Mouse (Mus musculus): Measurements from ENCODE around the gene Gm45785.
"Not testable (repeated sequence)": the region's sequence is repeated elsewhere in the genome, so short reads cannot be mapped to it uniquely, and the experiment has no call there.

The Gm45785 gene

GRCm38 (mm10) chr7:140855860-140856784, at the start of gene Gm45785:
Gene Gm45785 (minus strand): TSS chr7:140856331.
- peak; percentile 84 to 88 for DNase-seq (ENCODE audit: low spot score in 2 of 2)

DNA sequence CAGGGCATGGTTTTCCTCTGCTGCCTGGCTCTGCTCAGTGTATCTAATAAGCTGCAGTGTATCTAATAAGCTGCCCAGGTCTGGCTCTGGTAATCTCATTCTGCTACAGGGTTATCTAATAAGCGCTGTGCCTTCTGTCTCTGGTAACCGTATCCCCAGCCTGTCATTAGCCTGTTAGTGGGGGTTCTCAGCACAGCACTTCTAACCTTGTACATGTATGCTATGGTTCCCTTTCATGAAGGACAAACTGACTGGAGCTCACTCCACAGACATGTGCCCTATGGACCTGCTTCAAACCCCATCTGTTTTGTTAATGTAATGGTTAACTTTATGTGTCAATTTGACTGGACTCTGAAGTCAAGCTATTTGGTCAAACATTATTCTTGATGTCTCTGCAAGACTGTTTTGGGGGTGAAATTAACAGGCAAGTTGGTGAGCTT, 49.5 kb upstream of the Gm45785 start:
- no peak for DNase-seq (ENCODE audit: low spot score in 2 of 2)

DNA sequence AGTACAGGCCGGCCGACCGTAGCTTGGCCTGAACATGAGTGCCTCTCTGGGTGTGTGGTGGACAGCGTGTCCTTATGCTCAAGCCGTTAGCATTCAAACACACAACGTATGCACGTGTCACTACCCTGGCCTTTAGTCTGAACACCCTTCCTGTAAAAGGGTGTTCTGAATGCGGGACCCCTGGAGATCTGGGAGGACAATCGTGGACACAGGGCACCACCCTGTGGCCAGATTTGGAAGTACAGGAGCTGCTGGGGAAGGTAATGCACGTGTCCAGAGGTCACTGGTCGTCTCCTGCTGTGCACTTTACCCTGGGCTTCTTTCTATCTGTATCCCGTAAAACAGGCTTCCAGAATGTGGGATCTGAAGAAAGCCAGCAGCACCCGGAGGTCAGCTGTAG, 47.1 kb upstream of the Gm45785 start:
- peak; percentile 49 to 56 for DNase-seq (ENCODE audit: low spot score in 2 of 2)

DNA sequence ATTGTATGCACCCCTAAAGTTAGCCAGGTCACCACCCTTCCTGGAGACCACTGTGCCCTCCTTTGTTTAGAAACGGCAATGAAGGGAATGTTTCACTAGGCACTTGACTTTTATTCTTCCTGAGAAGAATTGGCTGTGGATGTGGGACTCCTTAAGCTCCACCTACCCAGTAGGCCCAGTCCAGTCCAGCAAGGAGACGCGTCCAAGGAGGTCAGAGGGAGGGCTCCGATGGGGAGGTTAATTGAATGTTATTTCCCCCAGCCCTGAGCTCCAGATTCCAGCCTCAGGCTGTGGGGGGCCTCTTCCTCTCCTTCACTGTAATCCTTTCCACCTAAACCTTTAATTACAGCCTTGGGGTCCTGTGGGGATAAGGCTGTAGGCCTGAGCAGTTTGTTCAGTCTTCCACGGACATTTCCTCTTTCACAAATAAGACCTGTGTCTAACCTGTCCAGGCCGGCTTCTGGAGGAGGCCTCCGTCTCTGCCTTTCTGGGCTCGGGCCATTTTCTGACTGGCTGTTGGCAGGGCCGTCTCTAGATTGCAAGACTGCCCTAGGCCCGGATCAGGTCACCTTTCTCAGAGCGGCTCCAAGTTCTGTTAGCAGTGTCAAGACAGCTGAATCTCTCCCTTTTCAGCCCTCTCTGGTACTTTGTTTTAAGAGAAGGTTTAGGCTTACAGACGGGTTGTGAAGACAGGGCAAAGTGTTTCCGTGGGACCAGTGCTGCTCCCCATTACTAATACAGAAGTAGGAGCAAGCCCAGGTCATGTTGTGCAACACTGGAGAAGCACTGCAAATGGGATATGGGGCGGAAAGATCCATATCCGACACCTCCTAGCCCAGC, 46.1 kb upstream of the Gm45785 start:
- no peak for DNase-seq (ENCODE audit: low spot score in 2 of 2)

DNA sequence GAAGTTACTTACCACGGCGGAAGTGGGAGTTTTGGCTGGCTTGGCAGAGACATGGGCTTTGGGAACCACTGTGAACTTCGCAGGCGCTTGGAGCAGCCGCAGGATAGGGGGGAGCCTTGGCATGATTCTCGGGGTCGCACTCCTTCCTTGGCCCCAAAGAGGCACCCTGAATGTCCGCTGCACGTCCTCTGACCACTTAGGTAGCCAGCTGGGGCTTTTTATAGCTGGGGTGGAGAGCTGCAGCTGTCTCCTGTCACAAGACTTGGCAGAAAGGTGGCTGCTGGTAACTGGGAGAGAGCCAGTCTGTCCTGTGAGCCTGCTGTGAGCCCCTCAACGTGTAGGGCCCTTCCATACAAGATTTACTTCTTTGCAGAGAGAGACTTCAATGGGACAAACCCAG, 44.1 kb upstream of the Gm45785 start, which contains the start of gene Cox8b:
Gene Cox8b (minus strand): TSS at position 227 of the 400 bp plus-strand sequence.
- DNase-seq (ENCODE audit: low spot score in 2 of 2), result no peak

GRCm38 (mm10) chr7:140899121-140899520, 43.0 kb upstream of the Gm45785 start:
- DNase-seq (ENCODE audit: low spot score in 2 of 2), result no peak

DNA sequence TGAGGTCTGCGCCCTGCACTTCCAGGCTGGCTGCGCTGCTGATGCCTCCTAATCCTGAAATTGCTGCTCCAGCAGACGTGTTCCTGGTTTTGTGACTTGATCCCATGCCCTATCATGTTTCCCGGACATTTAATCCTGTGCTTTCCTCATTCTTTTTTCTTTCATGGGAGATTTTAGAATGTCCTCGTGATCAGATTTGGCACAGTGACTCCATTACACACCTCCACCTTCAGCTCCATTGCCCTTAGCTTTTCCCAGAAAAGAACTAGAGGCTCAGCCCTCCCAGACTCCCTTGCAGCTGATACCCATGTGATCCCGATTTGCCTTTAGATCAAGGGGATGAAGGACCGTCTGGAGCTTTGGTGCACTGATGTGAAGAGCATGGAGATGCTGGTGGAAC, 41.7 kb upstream of the Gm45785 start:
- no peak for DNase-seq (ENCODE audit: low spot score in 2 of 2)

GRCm38 (mm10) chr7:140894611-140895010, 38.5 kb upstream of the Gm45785 start:
- no peak for DNase-seq (ENCODE audit: low spot score in 2 of 2)

- no peak for DNase-seq (ENCODE audit: low spot score in 2 of 2)
These were observed 37.9 kb upstream of the Gm45785 start for GRCm38 (mm10) chr7:140894031-140894430.

- not testable (repeated sequence) for DNase-seq (ENCODE audit: low spot score in 2 of 2)
These were observed 34.5 kb upstream of the Gm45785 start for GRCm38 (mm10) chr7:140890636-140891035.

- no peak for DNase-seq (ENCODE audit: low spot score in 2 of 2)
These were observed 26.3 kb upstream of the Gm45785 start for GRCm38 (mm10) chr7:140882469-140882803.

DNA sequence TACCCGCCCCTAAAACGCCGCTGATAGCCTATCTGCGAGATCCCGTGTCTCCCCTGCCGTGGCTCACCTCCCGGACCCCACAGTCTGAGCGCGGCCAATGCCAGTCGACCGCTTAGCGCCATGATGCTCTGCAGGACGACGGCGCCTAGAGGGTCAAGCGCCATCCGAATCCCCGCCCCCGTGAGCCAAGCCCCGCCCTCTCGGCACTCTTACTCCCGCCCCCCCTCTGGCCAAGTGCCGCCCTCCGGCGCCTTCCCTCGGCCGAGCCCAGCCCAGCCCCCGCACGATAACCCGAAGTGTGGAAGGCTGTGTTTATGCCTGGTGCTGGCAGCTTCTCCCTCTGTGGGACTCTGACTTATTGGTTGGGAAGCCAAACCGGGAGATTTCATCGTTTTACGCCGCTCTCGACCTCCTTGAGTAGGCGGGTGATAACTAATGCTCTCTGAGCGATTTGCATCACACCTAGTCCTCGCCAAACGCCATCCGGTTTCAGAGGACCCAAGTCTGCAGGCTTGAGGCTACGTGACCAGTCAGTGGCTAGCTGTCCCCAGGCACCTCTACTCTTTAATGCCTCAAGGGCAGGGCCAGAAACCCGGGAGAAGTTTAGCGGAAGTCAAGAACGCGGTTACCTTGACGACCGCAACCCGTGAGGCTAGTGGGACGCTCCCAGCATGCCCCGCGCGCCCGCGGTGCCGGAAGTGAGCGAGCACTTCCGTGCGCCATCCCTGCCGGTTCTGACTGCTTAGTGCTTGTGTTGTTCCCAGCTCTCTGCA, 25.8 kb upstream of the Gm45785 start, which contains the start of the genes Psmd13 and Sirt3:
Gene Psmd13 (plus strand): TSS at position 273 of the 773 bp plus-strand sequence.
Gene Sirt3 (minus strand): TSS at position 614 of the 773 bp plus-strand sequence.
- peak; percentile 92 to 94 for DNase-seq (ENCODE audit: low spot score in 2 of 2)

DNA sequence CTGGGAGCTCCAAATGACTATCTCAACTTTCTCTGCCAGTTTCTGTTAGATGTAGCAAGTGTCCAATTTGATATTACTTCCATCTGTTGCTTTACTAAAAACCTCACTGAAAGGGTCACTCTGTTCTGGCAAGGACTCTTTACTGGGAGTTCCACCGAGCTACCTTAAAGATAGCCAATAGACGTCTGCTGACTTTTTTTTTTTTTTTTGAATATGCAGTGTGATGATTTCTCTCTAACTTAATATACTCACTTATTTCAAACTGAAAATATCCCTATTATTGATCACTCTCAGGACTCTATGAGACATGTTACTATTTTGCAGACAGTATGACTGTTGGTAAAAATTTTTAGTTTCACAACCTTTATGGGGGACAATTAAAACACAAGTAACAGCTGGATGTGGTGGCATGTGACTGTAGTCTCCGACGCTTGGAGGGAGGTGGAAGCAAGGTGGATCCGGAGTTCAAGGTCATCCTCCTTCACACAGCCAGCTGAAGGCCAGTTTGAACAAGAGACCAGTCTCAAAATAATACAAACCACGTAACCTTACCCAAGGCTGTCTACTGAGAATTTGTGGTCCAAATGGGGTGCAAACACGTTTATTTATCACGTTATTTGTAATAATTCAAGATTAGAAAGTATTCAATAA, 24.9 kb upstream of the Gm45785 start:
- DNase-seq (ENCODE audit: low spot score in 2 of 2), result no peak

GRCm38 (mm10) chr7:140880419-140880818, 24.3 kb upstream of the Gm45785 start:
- DNase-seq (ENCODE audit: low spot score in 2 of 2), result no peak

- no peak for DNase-seq (ENCODE audit: low spot score in 2 of 2)
These were observed 23.2 kb upstream of the Gm45785 start for GRCm38 (mm10) chr7:140879355-140879754.

- peak; percentile 19 to 22 for DNase-seq (ENCODE audit: low spot score in 2 of 2)
These were observed 21.2 kb upstream of the Gm45785 start for GRCm38 (mm10) chr7:140877364-140877763.

- no peak for DNase-seq (ENCODE audit: low spot score in 2 of 2)
These were observed 18.1 kb upstream of the Gm45785 start for GRCm38 (mm10) chr7:140874224-140874623.

DNA sequence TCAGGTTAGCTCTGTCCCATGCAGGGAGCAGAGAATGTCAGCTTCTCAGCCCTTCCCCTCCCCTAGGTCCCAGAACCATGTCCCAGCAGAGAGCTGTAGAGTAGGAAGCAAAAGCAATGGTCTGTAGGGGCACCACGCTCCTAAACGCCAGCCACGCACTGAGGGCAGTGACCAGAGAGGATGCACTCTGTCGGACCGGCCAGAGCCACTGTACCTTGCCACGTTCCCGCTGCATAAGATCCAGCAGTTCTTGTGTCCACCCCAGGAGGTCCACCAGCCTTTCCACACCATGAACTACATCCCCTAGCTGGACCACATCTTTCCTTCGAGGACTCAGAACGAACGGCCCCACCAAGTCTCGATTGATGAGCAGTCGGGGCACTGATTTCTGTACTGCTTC, 8.6 kb upstream of the Gm45785 start:
- DNase-seq (ENCODE audit: low spot score in 2 of 2), result no peak

- no peak for DNase-seq (ENCODE audit: low spot score in 2 of 2)
These were observed 4.6 kb upstream of the Gm45785 start for GRCm38 (mm10) chr7:140860728-140861127.

GRCm38 (mm10) chr7:140859997-140860396, 3.9 kb upstream of the Gm45785 start:
- no peak for DNase-seq (ENCODE audit: low spot score in 2 of 2)

DNA sequence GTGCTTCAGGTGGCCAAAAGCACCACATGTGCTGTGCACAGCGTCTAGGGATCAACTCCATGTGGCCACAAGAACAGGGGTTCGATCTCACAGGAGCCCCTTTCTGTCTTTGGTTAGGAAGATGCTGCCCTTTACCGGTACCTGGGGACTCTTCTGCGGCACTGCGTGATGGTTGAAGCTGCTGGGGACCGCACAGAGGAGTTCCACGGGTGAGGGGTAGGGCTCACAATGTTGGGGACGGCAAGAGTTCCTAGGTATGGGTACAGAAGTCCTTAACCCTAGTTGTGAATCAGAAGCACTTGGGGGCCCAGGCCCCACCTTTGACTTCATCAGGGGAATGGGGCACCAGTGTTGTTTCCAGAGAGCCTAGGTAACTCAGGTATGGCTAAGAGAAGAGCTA, 2.6 kb upstream of the Gm45785 start:
- no peak for DNase-seq (ENCODE audit: low spot score in 2 of 2)

Measured in spleen, postnatal 36 days (tissue).